Mouse (Mus musculus) liver, postnatal 0 days (tissue): ENCODE results near the gene Gm20388.

Experiments used
- CTCF ChIP-seq: sonication (generic); IDR thresholded peaks from 2 replicates; pipeline ENCODE4 v1.5.1; 2016; ENCODE audit warnings: antibody characterized with exemption, low read depth
- EP300 ChIP-seq: IDR thresholded peaks from 2 replicates; pipeline ENCODE4 v1.6.1; 2016; ENCODE audit warnings: antibody characterized with exemption, low read depth, mild to moderate bottlenecking

- TF ChIP-seq CTCF (peak; percentile 31), EP300 (no peak)
Observed at GRCm38 (mm10) chr8:122143231-122143630, 2232.6 kb downstream of the Gm20388 start.
